Comparison of ENCODE assay signal across 11 mouse cellular contexts in the genomic region with DNA sequence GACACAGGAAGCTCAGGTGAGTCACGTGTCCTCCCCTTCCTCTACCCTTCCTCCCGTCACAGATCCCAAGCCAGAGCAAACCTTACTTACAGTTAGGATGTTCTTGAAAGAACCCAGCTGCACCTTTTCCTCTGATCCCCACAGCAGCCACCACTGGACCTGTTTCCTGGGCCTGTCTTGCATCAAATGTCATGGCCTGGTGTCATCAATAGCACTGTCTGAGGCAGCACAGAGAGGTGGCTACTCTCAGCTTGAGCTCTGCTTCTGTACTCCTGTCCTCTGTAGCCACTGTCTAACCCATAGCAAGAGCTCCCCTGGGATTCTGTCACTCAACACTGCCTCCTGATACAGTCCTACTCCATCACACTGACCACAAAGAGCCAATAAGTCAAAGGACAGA. TPM values are rescaled to one million over a fixed set of nuclear protein-coding genes. Genes with fewer than 3 reads are reported as not detected.
A peak's percentile ranks its signal among the peaks of the same experiment; 100 is the strongest.
DNase-seq lines count a peak whose midpoint lies in the region; ATAC-seq and TF ChIP-seq lines count a peak whose summit lies in the region.
"Had no signal": no experiment of that assay in that cellular context is flagged by ENCODE, and none has a peak within 500 bp of the region (broad histone marks: within the 10 kb centered on the region; RNA-seq: fewer than 3 reads in every experiment).

No protein-coding gene starts in this region.

- H3K9me3 ChIP-seq in kidney, embryonic 14.5 days (ENCODE audit: control insufficient read depth, low read length): no peaks in the 10 kb centered on the region
- no peaks in the 10 kb centered on the region for H3K9me3 ChIP-seq in stomach, embryonic 15.5 days
- H3K9me3 ChIP-seq: embryonic facial prominence, embryonic 12.5 days; forebrain, embryonic 10.5 days; neural tube, embryonic 13.5 days had no signal

- H3K27ac ChIP-seq in gastrocnemius, adult 2 months: peak overlapping the region; percentile 88
- 0 out of 2 replicates have a peak overlapping the region, but pooled peaks have one; percentile 6 for H3K27ac ChIP-seq in kidney, adult 2 months (ENCODE audit: insufficient read depth, low read depth, low read length)
- H3K27ac ChIP-seq in kidney, embryonic 14.5 days (ENCODE audit: low read depth, low read length): no peak overlapping the region; the same call in 1 of the 2 replicates
- H3K27ac ChIP-seq in spleen, adult 2 months (ENCODE audit: insufficient read depth, low read length): 0 out of 2 replicates have a peak overlapping the region, but pooled peaks have one; percentile 4
- H3K27ac ChIP-seq in stomach, embryonic 15.5 days: peak overlapping the region; percentile 97; the same call in 1 of the 2 replicates

- DNase-seq in gastrocnemius, adult 2 months: no peak
- DNase-seq in gastrocnemius, postnatal 10 days: no peak
- no peak for DNase-seq in kidney, adult 2 months
- DNase-seq in spleen, adult 2 months (ENCODE audit: low read depth in 1 of 2, low spot score in 2 of 2): no peak
- no peak for DNase-seq in spleen, adult 18-20 months
- no peak for DNase-seq in right cerebral cortex, adult 2 months (ENCODE audit: low spot score in 2 of 2)

- H3K4me2 ChIP-seq in kidney, embryonic 14.5 days (replicated peaks; ENCODE audit: low read depth, low read length): no peak overlapping the region
- no peak overlapping the region for H3K4me2 ChIP-seq in stomach, embryonic 15.5 days
- H3K4me2 ChIP-seq: embryonic facial prominence, embryonic 12.5 days; neural tube, embryonic 13.5 days had no signal

- no peak overlapping the region for H3K9ac ChIP-seq in kidney, embryonic 14.5 days (ENCODE audit: low read depth, low read length)
- H3K9ac ChIP-seq in stomach, embryonic 15.5 days: no peak overlapping the region
- H3K9ac ChIP-seq: embryonic facial prominence, embryonic 12.5 days had no signal

- H3K4me1 ChIP-seq in kidney, adult 2 months (ENCODE audit: control insufficient read depth, insufficient read depth, low read length): peaks cover 30% of the 10 kb centered on the region
- peaks cover 52% of the 10 kb centered on the region for H3K4me1 ChIP-seq in kidney, embryonic 14.5 days (ENCODE audit: control insufficient read depth, insufficient read depth, low read length)
- H3K4me1 ChIP-seq in spleen, adult 2 months (ENCODE audit: control insufficient read depth, insufficient read depth, insufficient read length): peaks cover 28% of the 10 kb centered on the region
- peaks cover 51% of the 10 kb centered on the region for H3K4me1 ChIP-seq in stomach, embryonic 15.5 days

- 74% methylated on average over 2 of the region's 2 CpGs for WGBS in kidney, adult 2 months
- 77% methylated on average over 2 of the region's 2 CpGs for WGBS in kidney, embryonic 14.5 days
- WGBS in spleen, adult 2 months: 76% methylated on average over 2 of the region's 2 CpGs
- 46% methylated on average over 2 of the region's 2 CpGs for WGBS in stomach, embryonic 15.5 days

- no peak overlapping the region for H3K4me3 ChIP-seq in gastrocnemius, adult 2 months
- H3K4me3 ChIP-seq in kidney, adult 2 months (ENCODE audit: insufficient read depth, low read depth, low read length): no peak overlapping the region
- no peak overlapping the region for H3K4me3 ChIP-seq in kidney, embryonic 14.5 days (ENCODE audit: low read length)
- no peak overlapping the region for H3K4me3 ChIP-seq in spleen, adult 2 months (ENCODE audit: extremely low read depth, insufficient read depth, insufficient read length)
- no peak overlapping the region for H3K4me3 ChIP-seq in stomach, embryonic 15.5 days (replicated peaks)
- H3K4me3 ChIP-seq: embryonic facial prominence, embryonic 12.5 days; forebrain, embryonic 10.5 days; neural tube, embryonic 13.5 days had no signal

- TF ChIP-seq CTCF in gastrocnemius, adult 2 months (IDR thresholded peaks at IDR 0.05): no peak
- TF ChIP-seq CTCF in kidney, adult 2 months (conservative IDR thresholded peaks at IDR 0.05; ENCODE audit: insufficient read depth, insufficient read length, low read depth, low read length): no peak
- TF ChIP-seq CTCF in spleen, adult 2 months (IDR thresholded peaks at IDR 0.05; ENCODE audit: extremely low read depth, insufficient read depth, insufficient read length, insufficient replicate concordance): no peak

- no peaks in the 10 kb centered on the region for H3K36me3 ChIP-seq in kidney, adult 2 months (ENCODE audit: control insufficient read depth, insufficient read depth, low read length)
- H3K36me3 ChIP-seq in kidney, embryonic 14.5 days (ENCODE audit: control insufficient read depth, insufficient read depth, low read length): 0 out of 2 replicates have a peak, but pooled peaks cover 4% of the 10 kb centered on the region
- no peaks in the 10 kb centered on the region for H3K36me3 ChIP-seq in spleen, adult 2 months (ENCODE audit: control insufficient read depth, insufficient read depth, low read length)
- no peaks in the 10 kb centered on the region for H3K36me3 ChIP-seq in stomach, embryonic 15.5 days
- H3K36me3 ChIP-seq: embryonic facial prominence, embryonic 12.5 days; neural tube, embryonic 13.5 days had no signal

- H3K27me3 ChIP-seq in kidney, adult 2 months (replicated peaks; ENCODE audit: control insufficient read depth, insufficient read depth, low read length): no peaks in the 10 kb centered on the region
- no peaks in the 10 kb centered on the region for H3K27me3 ChIP-seq in kidney, embryonic 14.5 days (ENCODE audit: control insufficient read depth, insufficient read depth, low read length)
- H3K27me3 ChIP-seq in spleen, adult 2 months (ENCODE audit: control insufficient read depth, insufficient read depth, low read length): no peaks in the 10 kb centered on the region
- no peaks in the 10 kb centered on the region for H3K27me3 ChIP-seq in stomach, embryonic 15.5 days (replicated peaks)
- H3K27me3 ChIP-seq: embryonic facial prominence, embryonic 12.5 days; neural tube, embryonic 13.5 days had no signal

- intact Hi-C loops in gastrocnemius, adult 2 months (cut with DNase I): loop anchor here (2.0 kb wide), 1 partner anchor 15 kb away; no protein-coding TSS in a partner anchor

- ATAC-seq in kidney, embryonic 14.5 days (ENCODE audit: low FRiP score, low TSS enrichment): no peak
- ATAC-seq in stomach, embryonic 15.5 days (ENCODE audit: insufficient read depth, low FRiP score, low read depth): no peak

- no peak for TF ChIP-seq POLR2A in kidney, adult 2 months (IDR thresholded peaks at IDR 0.05; ENCODE audit: low read depth, low read length)
- TF ChIP-seq POLR2A in spleen, adult 2 months (IDR thresholded peaks at IDR 0.05; ENCODE audit: low read depth, low read length): no peak

RNA-seq across cellular contexts. Expression of a gene that starts 26.2 kb away (rescaled TPM):
- 10 to 100 TPM; 57.5 to 97.5 TPM for total RNA-seq in gastrocnemius, adult 2 months (2021)
- 100 to 1,000 TPM; 154 to 172 TPM for total RNA-seq in gastrocnemius, postnatal 10 days (2021)
- 11.8 and 12.9 TPM in 2 replicates for polyA plus RNA-seq in kidney, adult 2 months (2012; rRNA removed)
- polyA plus RNA-seq in kidney, embryonic 14.5 days (2014; fragmentation: Nextera tagmentation; extraction: Ambion mirVana): 59.9 and 87.9 TPM in 2 replicates
- 19.3 and 22.4 TPM in 2 replicates for polyA plus RNA-seq in spleen, adult 2 months (2012; rRNA removed)
- polyA plus RNA-seq in stomach, embryonic 15.5 days (2015; fragmentation: Nextera tagmentation; extraction: Ambion mirVana): 126 and 133 TPM in 2 replicates
